Mouse (Mus musculus): ENCODE results near the gene Rab3ip.

Gene Rab3ip

GRCm38 (mm10) chr10:116870819-116871218 lies 79.8 kb downstream of the Rab3ip start:
- DNase-seq (ENCODE audit: low spot score) = no peak

All from retina, embryonic 14.5 days (tissue).